Mouse (Mus musculus) layer of hippocampus, adult 18-20 months (tissue): ENCODE data around the gene Abhd16a. TPM values are rescaled to one million over a fixed set of nuclear protein-coding genes. Genes with fewer than 3 reads are reported as not detected.
"Not testable (repeated sequence)": the region's sequence is repeated elsewhere in the genome, so short reads cannot be mapped to it uniquely, and the experiment has no call there.

Experiments
- DNase-seq, 2 experiments: peaks; one replicate each; pipeline ENCODE4 v3.0.0; 2022; ENCODE audit warnings: low spot score in 2 of 2
- total RNA-seq, 2 experiments: library from RNA; stranded (reverse); gene quantifications; 2 replicates each; pipeline ENCODE4 v1.2.3; 2021

The Abhd16a gene
- total RNA-seq, 2 experiments from 2014 or later, result 97.6 to 103 TPM

DNA sequence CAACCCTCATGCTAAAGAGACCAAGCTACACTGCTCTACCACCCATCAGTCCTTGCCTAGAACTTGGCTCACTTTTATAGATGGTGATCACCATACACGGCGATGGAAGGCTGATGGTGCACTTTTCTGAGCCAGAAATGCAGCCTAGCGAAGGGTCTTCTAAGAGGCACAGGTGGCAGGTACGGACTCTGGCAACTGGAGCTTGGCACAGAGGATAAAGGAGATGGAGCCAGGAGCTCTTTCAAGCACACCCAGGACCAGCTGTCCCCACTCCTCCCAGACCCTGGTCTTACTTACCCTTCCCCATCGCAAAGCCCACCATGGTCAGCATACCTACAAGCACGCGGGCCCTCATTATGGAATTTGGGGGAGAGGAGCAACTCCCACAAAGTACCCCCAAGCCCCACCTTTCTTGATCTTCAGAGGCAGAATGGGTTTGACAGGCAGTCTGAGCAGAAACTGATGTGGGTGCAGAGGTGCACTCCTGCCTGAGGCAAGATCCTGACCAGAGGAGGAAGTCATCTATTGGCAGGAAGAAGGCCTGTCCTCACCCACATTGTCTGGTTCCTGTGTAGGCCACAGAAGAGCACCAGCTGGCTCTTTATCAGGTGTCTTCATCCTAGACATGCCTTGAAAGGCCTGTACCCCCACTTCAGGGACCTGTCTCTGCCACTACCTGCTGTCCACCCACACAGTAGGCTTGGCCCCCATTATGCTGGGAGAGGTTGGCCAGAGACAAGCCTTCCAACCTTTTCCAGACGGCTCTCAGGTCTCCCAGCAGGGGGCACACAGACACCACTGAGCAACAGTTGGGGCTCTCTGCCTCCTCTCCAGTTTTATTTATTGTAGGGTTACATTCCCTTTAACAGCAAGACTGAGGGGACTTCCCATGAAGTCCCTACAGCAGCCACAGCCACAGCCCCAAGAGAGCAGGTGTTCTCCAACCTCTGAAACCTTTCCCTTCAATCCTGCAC lies 26.3 kb downstream of the Abhd16a start, which contains the start of gene Ly6g5b:
TSS of gene Ly6g5b (minus strand) at position 383 of the 974 bp plus-strand sequence.
- no peak for DNase-seq

DNA sequence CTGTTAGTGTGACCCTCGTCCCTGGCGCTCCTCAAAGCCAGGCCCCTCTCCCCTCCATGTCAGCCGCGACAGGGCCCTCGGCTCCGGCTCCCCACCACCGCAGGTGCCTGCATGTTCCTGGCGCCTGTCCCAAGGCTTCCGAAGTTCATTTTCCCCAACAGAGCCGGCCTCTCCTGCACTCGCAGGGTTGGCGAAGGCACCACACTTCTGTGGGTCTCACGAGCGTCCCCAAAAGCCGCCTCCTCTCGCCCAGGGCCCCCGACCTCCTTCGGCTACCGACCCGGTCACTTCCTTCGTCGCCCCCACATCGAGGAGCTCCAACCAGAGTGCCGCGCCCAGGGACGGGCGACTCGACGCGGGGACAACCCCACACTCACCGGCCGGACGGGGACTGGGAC lies 31.7 kb downstream of the Abhd16a start:
- DNase-seq, result peak in 1 of 2 experiments; percentile 30

DNA sequence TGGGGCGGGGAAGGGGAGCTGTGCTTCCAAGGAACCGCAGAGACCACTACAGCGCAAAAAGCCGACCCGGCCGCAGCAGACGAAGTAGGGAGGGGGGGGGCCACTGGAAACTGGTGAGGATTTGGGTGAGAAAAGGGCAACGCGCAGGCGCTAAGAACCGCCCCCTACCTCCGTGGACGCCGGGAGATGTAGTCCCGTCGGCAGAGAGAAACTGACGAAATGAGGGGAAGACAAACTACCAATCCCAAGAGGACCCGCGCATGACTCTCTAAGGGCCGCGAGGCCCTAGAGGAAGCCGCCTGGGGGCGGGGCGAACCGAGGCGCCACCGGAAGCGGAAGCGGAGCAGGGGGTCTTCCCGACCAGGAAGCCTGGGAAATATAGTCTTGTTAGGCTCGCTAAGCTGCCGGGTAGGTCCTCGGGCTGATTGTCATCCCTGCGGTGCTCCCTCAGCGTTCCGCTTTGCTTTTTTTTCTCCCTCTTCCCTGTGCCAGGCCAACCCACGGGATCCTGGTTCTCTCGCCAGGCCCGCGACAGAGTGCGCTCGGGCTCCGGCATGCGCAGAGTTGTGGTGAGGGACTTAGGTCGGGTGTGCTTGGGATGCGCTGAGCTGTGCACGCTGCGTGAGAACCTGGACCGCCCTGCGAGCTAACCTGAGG lies 32.2 kb downstream of the Abhd16a start, which contains the start of gene Gpank1:
TSS of gene Gpank1 (plus strand) at position 313 of the 657 bp plus-strand sequence.
- DNase-seq, result peak; percentile 98

DNA sequence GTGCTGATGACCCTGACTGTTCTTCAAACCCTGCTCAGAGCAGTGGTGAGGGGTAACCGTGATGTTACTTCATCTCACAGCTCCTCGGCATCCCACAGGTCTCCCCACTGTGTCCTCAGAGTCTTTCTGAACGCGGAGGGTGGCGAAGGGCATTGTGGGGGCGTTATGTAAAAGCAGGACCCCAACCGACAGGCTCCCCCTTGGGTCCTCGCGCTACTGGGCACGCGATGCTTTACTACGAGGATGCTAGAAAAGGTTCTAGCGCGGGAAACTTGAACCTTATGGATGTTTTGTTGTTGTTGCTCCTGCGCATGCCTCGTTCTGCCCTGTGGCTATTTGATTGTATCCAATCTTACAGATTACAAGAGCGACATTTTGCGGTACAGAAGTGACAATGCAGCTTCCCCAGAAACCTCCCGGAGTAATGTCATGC lies 32.8 kb downstream of the Abhd16a start, which contains the start of gene Csnk2b:
TSS of gene Csnk2b (minus strand) at position 183 of the 433 bp plus-strand sequence.
- DNase-seq, result peak; percentile 62 to 85

DNA sequence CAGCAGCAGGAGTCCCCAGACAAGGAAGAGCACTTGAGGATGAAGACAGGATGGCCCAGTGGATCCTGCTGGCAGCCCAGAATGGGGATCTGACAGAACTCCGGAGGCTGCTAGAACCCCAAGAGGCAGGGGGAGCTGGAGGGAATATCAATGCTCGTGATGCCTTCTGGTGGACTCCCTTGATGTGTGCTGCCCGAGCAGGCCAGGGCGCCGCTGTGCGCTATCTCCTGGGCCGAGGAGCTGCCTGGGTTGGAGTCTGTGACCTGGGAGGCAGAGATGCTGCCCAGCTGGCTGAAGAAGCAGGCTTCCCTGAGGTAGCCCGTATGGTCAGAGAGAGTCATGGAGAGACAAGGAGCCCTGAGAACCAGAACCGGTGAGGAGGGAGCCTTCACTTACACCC lies 34.2 kb downstream of the Abhd16a start:
- not testable (repeated sequence) for DNase-seq

DNA sequence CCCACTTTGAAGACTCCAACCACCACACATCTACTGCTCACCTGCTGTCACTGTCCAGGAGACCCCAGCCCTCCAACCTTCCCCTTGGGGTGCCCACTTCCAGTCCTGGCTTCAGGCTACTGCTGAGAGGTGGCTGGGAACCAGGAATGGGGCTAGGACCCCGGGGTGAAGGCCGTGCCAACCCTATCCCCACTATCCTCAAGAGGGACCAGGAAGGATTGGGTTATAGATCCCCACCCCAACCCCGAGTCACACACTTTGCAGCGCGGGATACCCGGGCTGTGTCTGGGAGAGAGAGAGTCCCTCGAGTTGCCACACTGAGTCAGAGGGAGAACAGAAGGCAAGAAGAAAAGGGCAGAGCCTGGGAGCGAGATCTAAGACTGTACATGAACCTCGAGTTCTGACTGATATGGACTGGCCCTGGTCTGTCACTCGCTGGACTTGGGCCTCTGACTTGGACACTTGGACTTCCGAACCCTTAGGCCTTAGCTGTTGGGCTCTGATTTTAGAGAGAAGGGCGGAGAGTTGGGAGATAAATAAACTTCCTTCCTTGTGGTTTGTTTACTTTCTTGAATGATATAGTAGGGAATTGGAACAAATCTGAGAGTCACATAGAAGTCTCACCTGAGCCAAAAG lies 35.3 kb downstream of the Abhd16a start:
- not testable (repeated sequence) for DNase-seq

DNA sequence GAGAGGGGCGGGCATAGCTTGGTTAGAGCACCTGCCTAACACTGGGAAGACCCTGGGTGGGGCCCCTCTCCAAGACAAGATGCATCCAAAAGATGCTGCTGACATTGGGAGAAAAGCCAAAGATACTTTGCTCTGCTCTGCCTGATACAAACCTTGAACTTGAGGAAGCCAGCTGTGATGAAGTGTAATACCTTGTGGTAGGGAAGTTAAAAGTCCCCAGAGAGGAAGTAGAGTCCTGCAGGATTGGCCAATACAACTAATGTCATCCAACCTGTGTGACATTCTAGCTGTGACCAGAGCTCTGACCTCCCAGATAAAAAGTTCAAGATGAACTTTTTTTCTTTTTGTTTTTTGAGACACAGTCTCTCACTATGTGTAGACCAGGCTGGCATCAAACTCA lies 36.0 kb downstream of the Abhd16a start:
- no peak for DNase-seq

DNA sequence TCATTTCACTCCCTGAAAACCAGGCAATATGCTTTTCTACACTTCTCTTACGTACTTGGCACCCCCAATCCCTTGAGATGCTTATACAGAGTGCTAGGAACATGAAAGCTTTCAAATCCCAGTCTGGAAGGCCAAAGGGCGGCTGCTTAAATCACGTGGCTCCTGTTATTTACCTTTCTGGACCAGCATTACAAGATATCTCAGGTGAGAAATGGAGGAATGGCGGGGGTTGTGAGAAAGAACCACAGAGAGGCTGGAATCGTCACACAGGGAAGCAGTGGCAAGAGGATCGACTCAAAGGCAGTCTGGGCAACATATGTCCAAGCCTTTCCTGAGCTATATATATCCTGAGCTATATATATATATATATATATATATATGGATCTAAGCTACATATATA lies 36.5 kb downstream of the Abhd16a start:
- DNase-seq, result no peak

DNA sequence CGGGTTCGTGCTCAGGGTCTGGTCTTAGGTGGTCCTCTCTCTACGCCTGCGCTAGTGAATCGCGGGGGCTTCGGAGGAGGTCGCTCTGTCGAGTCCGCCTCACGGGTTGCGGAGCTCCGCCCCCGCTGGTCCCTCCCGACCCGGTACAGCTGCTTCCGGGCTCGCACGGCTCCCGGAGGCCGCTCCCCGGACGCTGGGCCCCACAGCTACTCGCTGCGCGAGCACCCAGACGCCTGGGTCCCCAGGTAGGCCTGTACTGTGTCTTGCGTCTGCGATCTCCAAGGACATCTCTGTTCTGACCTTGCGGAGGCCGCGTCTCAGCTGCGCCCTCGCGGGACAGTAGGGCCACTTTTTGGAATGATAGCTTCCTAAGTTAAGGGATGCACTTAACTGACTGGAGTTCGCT lies 37.1 kb downstream of the Abhd16a start, which contains the start of gene D17H6S53E:
TSS of gene D17H6S53E (plus strand) at position 168 of the 406 bp plus-strand sequence.
- DNase-seq, result peak; percentile 58 to 70

DNA sequence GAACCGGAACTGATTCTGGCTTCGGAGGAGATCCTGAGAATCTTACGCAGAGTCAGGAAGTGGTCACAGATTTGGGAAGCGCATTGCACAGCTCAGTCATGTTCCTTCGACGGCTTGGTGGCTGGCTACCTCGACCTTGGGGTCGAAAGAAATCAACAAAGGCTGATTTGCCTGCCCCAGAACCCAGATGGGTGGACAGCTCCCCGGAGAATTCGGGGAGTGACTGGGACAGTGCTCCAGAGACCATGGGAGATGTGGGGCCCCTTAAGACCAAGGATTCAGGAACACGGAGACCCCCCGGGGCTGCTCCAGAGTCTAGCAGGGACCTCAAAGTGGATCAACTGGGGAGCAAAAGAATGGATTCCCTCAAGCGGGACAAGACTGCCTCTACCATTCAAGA lies 38.0 kb downstream of the Abhd16a start:
- no peak for DNase-seq

DNA sequence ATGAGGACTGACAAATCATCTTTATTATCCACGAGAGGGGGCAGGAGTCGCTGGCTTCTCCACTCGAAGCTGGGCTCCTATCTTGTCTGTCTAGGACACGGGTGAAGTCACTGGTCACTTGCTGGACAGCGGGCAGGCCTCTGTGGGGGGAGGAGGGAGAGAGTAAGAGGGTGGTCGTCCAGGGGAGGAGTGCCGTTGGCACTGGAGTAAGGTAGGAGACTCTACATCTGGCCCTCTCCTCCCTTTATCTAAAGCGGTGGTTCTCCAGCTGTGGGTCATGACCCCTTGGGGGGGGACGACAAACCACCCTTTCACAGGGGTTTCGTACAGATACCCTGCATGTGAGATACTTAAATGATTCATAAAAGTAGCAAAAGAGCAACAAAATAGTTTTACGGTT lies 39.9 kb downstream of the Abhd16a start:
- DNase-seq, result no peak

DNA sequence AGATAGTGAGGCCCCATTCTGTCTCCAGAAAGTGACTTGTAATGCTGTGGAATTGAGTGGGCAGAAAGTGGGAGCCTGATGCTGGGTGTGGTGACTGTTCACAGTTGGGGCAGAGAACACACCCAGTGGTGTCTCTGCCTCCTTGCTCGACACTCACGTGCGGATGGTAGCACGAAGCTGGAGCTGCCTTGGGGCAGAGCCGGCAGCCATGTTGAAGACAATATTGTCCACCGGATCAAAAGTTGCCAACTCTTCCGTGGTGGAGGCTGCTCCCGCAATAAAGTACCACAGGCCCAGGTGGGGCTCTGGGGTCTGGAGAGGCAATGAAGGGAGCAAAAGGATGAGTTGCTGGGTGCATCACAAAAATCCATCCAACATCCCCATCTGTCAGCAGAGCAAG lies 42.0 kb downstream of the Abhd16a start:
- DNase-seq, result no peak

DNA sequence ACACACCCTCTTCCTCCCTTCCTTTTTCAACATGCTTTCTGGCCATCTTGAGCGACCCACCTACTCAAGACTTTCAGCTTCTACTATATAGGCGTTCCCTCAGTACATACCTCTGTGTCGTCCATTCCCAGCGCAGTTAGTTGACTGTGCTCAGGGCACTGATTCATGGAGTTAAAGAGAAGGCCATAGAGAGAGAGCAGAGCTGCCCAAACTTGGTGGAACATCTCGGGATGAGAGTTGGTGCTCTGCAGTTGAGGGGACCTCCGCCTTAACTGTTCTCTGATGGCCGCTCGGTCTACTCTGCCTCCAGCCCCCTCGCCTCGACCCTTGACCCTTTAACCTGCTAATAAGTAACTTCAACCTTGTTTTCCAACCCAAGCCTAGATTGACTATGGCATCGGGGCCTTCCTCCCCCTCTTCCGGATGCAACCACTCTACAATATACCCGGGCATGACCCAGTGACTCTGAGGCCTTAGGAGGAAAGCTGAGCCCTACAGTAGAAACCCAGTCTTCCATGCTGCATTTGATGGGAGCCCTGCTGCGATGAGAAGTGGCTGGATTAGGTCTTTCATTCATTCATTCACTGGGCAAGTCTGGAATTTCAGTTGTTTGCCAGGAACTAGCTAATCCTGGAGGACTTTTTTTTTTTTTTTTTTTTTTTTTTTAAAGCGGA lies 42.6 kb downstream of the Abhd16a start, which contains the start of gene Apom:
TSS of gene Apom (minus strand) at position 551 of the 674 bp plus-strand sequence.
- DNase-seq, result no peak

DNA sequence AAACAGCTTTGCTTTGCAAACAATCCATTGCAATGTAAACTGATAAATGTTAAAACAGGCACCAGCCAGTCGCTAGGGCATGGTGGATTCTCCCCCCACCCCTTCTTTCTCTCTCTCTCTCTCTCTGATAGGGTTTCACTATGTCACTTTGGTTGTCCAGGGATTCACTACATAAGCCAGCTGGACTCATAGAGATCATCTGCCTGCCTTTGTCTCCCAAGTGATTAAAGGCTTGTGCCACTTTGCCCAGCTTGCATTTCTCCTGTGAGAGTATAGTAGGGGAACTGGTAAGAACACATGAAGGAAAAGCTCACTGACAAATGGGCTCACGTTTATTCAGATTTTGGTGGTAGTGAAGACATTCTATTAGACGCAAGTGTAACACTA lies 43.1 kb downstream of the Abhd16a start:
- DNase-seq, result no peak

DNA sequence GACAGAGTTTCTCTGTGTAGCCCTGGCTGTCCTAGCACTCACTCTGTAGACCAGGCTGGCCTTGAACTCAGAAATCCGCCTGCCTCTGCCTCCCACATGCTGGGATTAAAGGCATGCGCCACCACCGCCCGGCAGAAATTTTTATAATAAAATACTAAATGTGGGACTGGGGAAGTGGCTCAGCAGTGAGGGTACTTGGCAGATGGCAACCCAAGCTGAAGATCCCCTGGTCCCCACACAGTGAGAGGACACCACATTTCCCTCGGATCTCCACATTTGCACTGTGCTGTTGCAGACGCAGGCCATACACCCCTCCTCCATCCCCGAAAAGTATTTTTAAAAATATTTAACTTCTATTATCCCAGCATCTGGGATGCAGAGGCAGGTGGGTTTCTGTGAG lies 44.5 kb downstream of the Abhd16a start:
- no peak for DNase-seq

DNA sequence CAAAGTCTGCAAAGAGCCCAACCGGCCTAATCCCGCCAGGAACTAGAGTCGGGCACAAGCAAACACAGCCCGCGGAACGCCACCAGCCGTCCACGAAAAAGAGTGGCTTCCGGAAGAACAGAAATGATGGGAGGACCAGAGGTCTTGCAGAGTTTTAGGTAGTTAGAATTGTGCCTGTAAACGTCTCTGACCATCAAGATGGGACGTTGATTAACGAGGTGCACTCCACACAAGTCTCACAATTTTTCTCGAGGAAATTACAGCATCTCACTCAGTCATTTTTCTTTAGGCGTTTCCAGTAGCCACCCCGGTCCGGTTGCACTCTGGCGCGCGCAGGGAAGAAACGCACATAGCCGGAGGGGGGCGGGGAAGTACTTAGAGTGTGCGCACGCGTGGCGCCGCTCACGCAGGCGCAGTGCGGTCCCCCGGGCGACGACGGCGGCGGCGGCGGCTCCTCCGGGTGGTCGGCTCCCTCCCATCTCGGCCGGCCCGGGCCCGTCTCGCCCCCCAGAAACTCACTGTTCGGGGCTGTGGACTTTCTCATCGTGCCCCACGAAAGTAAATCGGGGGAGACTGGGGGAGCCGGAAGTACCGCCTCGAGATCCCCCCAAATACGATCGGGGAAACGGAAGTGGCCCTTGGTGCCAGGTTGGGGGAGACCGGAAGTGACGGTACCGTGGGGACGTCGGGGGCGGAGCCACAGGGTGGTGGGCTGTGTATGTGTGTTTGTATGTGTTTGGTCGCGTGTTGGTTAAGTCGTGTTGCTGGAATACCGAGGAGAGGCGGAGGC lies 45.9 kb downstream of the Abhd16a start, which contains the start of gene Bag6:
TSS of gene Bag6 (plus strand) at position 378 of the 790 bp plus-strand sequence.
- DNase-seq, result peak; percentile 92 to 96

DNA sequence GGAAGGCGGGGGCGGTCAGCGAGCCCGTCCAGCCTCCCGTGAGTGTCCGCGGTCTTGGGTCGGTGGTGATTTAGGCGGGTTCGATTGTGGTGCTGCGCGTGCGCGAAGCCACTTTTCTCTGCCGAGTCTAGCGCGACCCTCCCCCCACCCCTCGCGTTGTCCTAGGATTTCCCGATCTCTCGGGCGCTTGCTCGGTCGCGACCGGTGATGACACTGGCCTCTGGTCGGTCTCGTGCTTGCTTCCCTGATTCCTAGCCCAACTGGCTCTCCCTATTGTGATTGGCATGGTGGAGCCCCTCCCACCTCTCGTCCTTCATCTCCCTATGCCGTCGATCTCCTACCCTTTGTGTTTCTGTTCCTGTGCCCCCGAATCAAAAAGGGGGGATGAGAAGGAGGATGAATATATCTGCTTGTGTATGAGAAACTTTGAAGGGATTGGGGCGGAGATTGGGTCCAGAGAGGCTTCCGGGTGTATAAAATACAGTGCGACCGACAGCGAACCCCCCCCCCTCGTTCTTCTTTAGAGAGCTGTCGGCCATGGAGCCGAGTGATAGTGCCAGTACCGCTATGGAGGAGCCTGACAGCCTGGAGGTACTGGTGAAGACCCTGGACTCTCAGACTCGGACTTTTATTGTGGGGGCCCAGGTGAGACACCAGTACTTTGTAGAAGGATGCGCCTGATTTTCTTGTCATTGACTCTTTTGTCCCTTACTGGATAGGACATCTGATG lies 46.7 kb downstream of the Abhd16a start:
- no peak for DNase-seq

DNA sequence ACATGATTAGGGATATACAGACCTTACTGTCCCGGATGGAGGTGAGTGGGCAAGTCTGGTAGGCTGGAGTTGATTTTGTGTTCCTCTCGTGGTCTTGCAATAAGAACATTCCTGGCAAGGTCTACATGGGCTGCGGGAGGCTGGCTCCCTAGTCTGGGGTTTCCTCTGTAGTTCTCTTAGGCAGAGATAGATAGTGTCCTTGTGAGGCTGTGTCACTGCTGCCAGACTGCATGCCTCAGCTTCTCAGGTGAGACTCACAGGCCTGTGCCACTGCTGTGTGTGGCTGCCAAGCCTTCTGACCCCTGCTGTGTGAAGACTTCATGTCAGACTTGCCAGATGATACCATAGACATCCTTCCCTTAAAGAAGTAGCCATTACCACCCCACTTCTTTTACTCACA lies 50.2 kb downstream of the Abhd16a start:
- DNase-seq, result no peak

DNA sequence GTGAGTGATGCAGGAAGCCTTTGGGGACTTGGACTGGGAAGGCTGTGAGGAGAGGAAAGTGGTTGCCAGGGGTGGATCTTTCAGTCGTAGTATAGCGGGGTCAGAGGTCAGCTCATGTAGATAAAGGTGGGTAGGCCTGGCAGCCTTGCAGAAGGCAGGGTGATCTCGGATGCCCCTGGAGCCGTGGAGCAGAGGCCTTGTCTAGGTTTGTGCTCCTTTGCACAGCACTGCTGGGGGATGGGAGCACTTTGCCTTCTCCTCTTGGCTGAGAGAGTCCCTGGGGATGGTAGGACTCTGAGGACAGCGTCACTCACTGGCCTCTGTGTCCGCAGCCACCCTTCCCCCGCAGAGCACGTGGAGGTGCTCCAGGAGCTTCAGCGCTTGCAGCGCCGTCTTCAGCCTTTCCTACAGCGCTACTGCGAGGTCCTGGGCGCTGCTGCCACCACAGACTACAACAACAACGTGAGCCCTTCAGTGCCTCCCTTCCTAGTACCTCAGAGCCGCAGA lies 51.5 kb downstream of the Abhd16a start:
- DNase-seq, result no peak
